Mouse (Mus musculus): ENCODE measurements around the gene Zfp239. TPM values are rescaled to one million over a fixed set of nuclear protein-coding genes. Genes with fewer than 3 reads are reported as not detected.
"Not testable (repeated sequence)": the region's sequence is repeated elsewhere in the genome, so short reads cannot be mapped to it uniquely, and the experiment has no call there.

Gene Zfp239
- polyA plus RNA-seq, 1 experiment from 2014 or later, result 6.1 TPM

DNA sequence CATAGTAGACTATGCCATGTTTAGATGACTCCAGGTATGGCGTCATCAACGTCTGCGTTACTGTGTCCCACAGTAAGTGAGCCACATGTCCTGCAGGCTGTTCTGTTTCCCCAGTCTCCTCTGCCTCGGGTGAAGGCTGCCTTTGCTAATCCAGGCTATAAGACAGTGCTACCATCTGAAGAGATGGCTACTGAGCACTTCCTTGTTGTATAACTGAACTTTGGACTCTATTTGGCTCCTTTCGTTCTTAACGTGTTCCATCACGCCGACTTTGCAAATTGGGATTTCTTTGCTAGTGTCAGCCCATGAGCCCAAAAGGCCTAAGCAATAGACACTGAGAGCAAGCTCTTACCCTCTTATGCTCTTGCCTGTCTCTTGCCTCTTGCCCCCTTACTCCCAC is 6.3 kb downstream of the Zfp239 start:
- DNase-seq (ENCODE audit: low spot score) (no peak), ATAC-seq (ENCODE audit: low read depth) (no peak)
- Histone ChIP-seq H3K4me3 (ENCODE audit: low read depth, low read length) (no peak overlapping the region), H3K36me3 (ENCODE audit: control insufficient read depth, insufficient read depth, low read length) (peaks cover 16% of the 10 kb centered on the region; the same call in 1 of the 2 replicates), H3K27me3 (replicated peaks; ENCODE audit: control insufficient read depth, insufficient read depth, low read length) (no peaks in the 10 kb centered on the region), H3K4me1 (ENCODE audit: control insufficient read depth, insufficient read depth, low read length) (no peaks in the 10 kb centered on the region), H3K9me3 (ENCODE audit: control insufficient read depth, low read length) (no peaks in the 10 kb centered on the region), H3K27ac (replicated peaks; ENCODE audit: low read depth, low read length) (no peak overlapping the region), H3K9ac (ENCODE audit: low read depth, low read length) (no peak overlapping the region), H3K4me2 (ENCODE audit: low read depth, low read length) (no peak overlapping the region)
- WGBS, result 96% methylated on average over 8 of the region's 8 CpGs

- no peak overlapping the region for H3K9ac ChIP-seq (ENCODE audit: low read depth, low read length)
- H3K4me3 ChIP-seq (ENCODE audit: low read depth, low read length), result no peak overlapping the region
- DNase-seq (ENCODE audit: low spot score) (no peak), ATAC-seq (ENCODE audit: low read depth) (no peak)
- no peak overlapping the region for H3K27ac ChIP-seq (replicated peaks; ENCODE audit: low read depth, low read length)
- H3K27me3 ChIP-seq (replicated peaks; ENCODE audit: control insufficient read depth, insufficient read depth, low read length), result no peaks in the 10 kb centered on the region
- H3K36me3 ChIP-seq (ENCODE audit: control insufficient read depth, insufficient read depth, low read length), result peaks cover 16% of the 10 kb centered on the region; the same call in 1 of the 2 replicates
- WGBS, result 75% methylated on average over 14 of the region's 14 CpGs
- no peak overlapping the region for H3K4me2 ChIP-seq (ENCODE audit: low read depth, low read length)
- H3K4me1 ChIP-seq (ENCODE audit: control insufficient read depth, insufficient read depth, low read length), result no peaks in the 10 kb centered on the region
- H3K9me3 ChIP-seq (ENCODE audit: control insufficient read depth, low read length), result no peaks in the 10 kb centered on the region
These were observed 9.1 kb downstream of the Zfp239 start for GRCm38 (mm10) chr6:117871034-117871433.

DNA sequence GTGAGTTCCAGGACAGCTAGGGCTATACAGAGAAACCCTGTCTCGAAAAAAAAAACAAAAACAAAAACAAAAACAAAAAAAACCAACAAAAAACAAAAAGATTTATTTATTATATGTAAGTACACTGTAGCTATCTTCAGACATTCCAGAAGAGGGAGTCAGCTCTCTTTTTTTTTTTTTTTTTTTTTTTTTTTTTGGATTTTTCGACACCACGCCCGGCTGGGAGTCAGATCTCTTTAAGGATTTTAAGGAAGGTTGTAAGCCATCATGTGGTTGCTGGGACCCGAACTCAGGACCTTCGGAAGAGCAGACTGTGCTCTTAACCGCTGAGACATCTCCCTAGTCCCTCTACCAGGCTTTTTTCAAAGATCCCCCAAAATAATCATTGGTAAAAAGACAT is 11.6 kb downstream of the Zfp239 start:
- WGBS, result 89% methylated on average over 7 of the region's 7 CpGs
- H3K27ac ChIP-seq (replicated peaks; ENCODE audit: low read depth, low read length); ATAC-seq (ENCODE audit: low read depth); DNase-seq (ENCODE audit: low spot score); H3K4me3 ChIP-seq (ENCODE audit: low read depth, low read length); H3K9ac ChIP-seq (ENCODE audit: low read depth, low read length); H3K4me2 ChIP-seq (ENCODE audit: low read depth, low read length); H3K4me1 ChIP-seq (ENCODE audit: control insufficient read depth, insufficient read depth, low read length); H3K9me3 ChIP-seq (ENCODE audit: control insufficient read depth, low read length); H3K27me3 ChIP-seq (replicated peaks; ENCODE audit: control insufficient read depth, insufficient read depth, low read length): not testable (repeated sequence)
- peaks cover 16% of the 10 kb centered on the region; the same call in 1 of the 2 replicates for H3K36me3 ChIP-seq (ENCODE audit: control insufficient read depth, insufficient read depth, low read length)

DNA sequence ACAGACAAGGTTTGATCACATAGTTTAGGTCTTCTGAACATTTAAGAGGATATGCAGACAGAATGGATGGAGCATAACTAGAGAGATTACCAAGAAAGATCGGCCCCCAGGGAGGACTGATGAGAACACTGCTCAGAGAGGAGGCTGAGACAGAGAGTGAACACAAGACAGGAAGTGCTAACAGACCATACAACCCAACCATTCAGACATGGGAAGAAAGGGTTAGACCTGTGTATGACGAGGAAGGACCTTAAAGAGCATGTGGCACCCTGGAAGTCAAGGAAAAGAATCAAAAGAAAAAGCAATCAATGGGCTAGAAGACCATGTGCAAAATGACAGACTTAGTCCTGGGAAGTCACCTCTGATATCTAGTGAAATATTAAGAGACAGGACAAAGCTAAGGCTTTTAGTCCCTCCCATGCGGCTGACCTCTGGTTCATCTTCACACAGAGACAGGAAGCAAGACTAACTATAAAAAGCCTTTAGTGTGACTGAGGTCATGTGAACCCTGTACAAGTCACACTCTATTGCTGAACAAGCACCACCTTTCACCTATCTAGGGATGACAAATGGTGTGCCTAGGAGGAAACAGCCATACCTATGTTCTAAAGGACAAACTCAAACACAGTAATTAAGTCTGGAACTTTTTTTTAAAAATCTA is 12.9 kb downstream of the Zfp239 start:
- WGBS, result 74% methylated on average over 3 of the region's 3 CpGs
- ATAC-seq (ENCODE audit: low read depth), result no peak

GRCm38 (mm10) chr6:117878700-117879407 is 17.0 kb downstream of the Zfp239 start:
- Histone ChIP-seq H3K36me3 (ENCODE audit: control insufficient read depth, insufficient read depth, low read length) (no peaks in the 10 kb centered on the region), H3K9ac (ENCODE audit: low read depth, low read length) (peak overlapping the region; percentile 82), H3K4me1 (ENCODE audit: control insufficient read depth, insufficient read depth, low read length) (peaks cover 7% of the 10 kb centered on the region; the same call in 1 of the 2 replicates), H3K4me2 (ENCODE audit: low read depth, low read length) (peak overlapping the region; percentile 71), H3K27ac (replicated peaks; ENCODE audit: low read depth, low read length) (peak overlapping the region; percentile 99), H3K27me3 (replicated peaks; ENCODE audit: control insufficient read depth, insufficient read depth, low read length) (no peaks in the 10 kb centered on the region), H3K4me3 (ENCODE audit: low read depth, low read length) (peak overlapping the region; percentile 58), H3K9me3 (ENCODE audit: control insufficient read depth, low read length) (no peaks in the 10 kb centered on the region)
- ATAC-seq (ENCODE audit: low read depth), result peak; percentile 89
- 15% methylated on average over 20 of the region's 26 CpGs for WGBS
- peak; percentile 96 for DNase-seq (ENCODE audit: low spot score)

More for the DNA sequence above, 12.9 kb downstream of the Zfp239 start:
- H3K4me3 ChIP-seq (ENCODE audit: low read depth, low read length), result no peak overlapping the region
- no peak overlapping the region for H3K27ac ChIP-seq (replicated peaks; ENCODE audit: low read depth, low read length)
- H3K9ac ChIP-seq (ENCODE audit: low read depth, low read length), result no peak overlapping the region
- H3K4me1 ChIP-seq (ENCODE audit: control insufficient read depth, insufficient read depth, low read length), result no peaks in the 10 kb centered on the region
- no peak overlapping the region for H3K4me2 ChIP-seq (ENCODE audit: low read depth, low read length)
- H3K27me3 ChIP-seq (replicated peaks; ENCODE audit: control insufficient read depth, insufficient read depth, low read length), result no peaks in the 10 kb centered on the region
- H3K36me3 ChIP-seq (ENCODE audit: control insufficient read depth, insufficient read depth, low read length), result peaks cover 16% of the 10 kb centered on the region; the same call in 1 of the 2 replicates
- no peak for DNase-seq (ENCODE audit: low spot score)
- H3K9me3 ChIP-seq (ENCODE audit: control insufficient read depth, low read length), result no peaks in the 10 kb centered on the region

DNA sequence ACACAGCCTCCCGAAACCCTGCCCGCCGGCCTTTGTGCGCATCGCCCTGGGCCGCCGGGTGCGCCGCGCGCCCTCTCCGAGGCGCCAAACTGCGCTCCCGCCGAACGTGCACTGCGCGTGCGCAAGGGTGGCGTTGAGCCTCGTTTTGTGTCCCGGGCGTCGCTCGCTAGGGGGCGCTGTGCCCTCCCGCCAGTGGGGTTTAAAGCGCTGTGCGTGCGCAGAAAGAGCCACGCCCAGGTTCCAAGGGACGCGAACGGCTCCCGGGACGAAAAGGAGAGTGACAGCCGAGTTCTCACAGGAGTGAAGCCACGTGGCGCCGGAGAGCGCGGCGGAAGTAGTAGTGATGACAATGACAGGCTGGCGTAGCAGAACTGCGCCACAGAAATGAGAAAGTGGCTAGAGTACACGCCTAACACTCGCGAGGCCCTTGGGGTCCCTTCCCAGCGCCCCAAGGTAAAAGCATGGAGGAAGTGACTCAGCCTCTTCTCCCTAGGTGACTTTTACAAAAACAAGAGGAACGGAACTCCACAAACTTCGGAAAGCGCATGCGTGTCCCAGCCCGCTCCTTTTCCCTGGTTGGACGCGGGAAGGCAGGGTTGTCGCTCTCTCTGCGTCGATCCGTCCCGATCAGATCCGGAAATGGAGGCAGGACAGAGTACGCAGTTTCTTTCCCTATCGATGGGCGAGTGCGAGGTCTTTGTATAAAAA is 17.7 kb downstream of the Zfp239 start:
- peak overlapping the region; percentile 82 for H3K9ac ChIP-seq (ENCODE audit: low read depth, low read length)
- H3K27ac ChIP-seq (replicated peaks; ENCODE audit: low read depth, low read length), result peak overlapping the region; percentile 99
- peak overlapping the region; percentile 71 for H3K4me2 ChIP-seq (ENCODE audit: low read depth, low read length)
- peak overlapping the region; percentile 58 for H3K4me3 ChIP-seq (ENCODE audit: low read depth, low read length)
- no peaks in the 10 kb centered on the region for H3K27me3 ChIP-seq (replicated peaks; ENCODE audit: control insufficient read depth, insufficient read depth, low read length)
- no peaks in the 10 kb centered on the region for H3K36me3 ChIP-seq (ENCODE audit: control insufficient read depth, insufficient read depth, low read length)
- no peaks in the 10 kb centered on the region for H3K9me3 ChIP-seq (ENCODE audit: control insufficient read depth, low read length)
- WGBS, result under 1% methylated on average over 49 of the region's 67 CpGs
- DNase-seq (ENCODE audit: low spot score) (peak; percentile 98), ATAC-seq (ENCODE audit: low read depth) (peak; percentile 95)
- peaks cover 7% of the 10 kb centered on the region; the same call in 1 of the 2 replicates for H3K4me1 ChIP-seq (ENCODE audit: control insufficient read depth, insufficient read depth, low read length)

DNA sequence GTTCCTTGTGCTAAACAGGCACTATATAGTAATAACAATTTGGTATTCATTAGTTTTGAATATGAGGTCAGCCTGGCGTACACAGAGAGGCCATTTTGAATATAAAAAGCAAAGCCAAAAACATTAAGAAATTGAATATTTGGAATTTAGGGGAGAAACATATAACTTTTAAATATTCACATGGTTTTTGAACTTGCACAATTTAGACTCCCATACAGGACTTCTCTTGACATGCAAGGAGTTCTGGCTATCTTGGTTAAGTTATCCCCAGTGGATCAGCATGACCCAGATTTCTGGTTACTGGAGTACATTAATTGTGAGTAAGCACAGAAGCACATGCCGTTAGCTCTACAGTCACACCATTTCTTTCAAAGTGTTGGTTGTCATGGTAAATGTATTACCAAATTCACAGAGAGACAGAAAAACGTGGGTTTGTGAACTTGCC is 18.5 kb downstream of the Zfp239 start:
- WGBS, result 46% methylated on average over 3 of the region's 3 CpGs
- DNase-seq (ENCODE audit: low spot score), result peak; percentile 6

DNA sequence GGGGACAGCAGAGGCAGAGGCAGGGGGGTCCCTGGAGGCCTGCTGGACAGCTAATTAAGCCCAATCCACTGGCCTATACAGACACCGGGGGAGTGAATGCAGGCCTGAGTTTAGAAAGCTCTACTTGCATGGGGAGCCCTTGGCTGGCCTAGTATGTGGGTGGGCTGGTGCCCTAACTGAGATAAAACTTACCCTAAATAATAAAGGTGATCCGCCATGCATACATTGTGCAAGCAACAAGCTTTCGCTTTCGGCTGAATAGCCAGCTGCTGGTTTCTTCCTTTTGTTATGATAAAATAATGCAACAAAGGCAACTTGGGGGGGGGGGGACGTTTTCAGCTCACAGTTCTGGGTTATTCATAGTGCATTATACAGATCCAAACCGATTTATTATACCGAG is 19.3 kb downstream of the Zfp239 start:
- Histone ChIP-seq H3K27me3 (replicated peaks; ENCODE audit: control insufficient read depth, insufficient read depth, low read length) (no peaks in the 10 kb centered on the region), H3K27ac (replicated peaks; ENCODE audit: low read depth, low read length) (no peak overlapping the region), H3K9ac (ENCODE audit: low read depth, low read length) (no peak overlapping the region), H3K4me1 (ENCODE audit: control insufficient read depth, insufficient read depth, low read length) (peaks cover 7% of the 10 kb centered on the region; the same call in 1 of the 2 replicates), H3K4me2 (ENCODE audit: low read depth, low read length) (no peak overlapping the region), H3K9me3 (ENCODE audit: control insufficient read depth, low read length) (no peaks in the 10 kb centered on the region), H3K36me3 (ENCODE audit: control insufficient read depth, insufficient read depth, low read length) (no peaks in the 10 kb centered on the region), H3K4me3 (ENCODE audit: low read depth, low read length) (no peak overlapping the region)
- ATAC-seq (ENCODE audit: low read depth) (no peak), DNase-seq (ENCODE audit: low spot score) (no peak)
- WGBS, result 80% methylated on average over 7 of the region's 7 CpGs

More for the DNA sequence above, 18.5 kb downstream of the Zfp239 start:
- Histone ChIP-seq H3K4me1 (ENCODE audit: control insufficient read depth, insufficient read depth, low read length) (peaks cover 7% of the 10 kb centered on the region; the same call in 1 of the 2 replicates), H3K36me3 (ENCODE audit: control insufficient read depth, insufficient read depth, low read length) (no peaks in the 10 kb centered on the region), H3K27me3 (replicated peaks; ENCODE audit: control insufficient read depth, insufficient read depth, low read length) (no peaks in the 10 kb centered on the region), H3K4me2 (ENCODE audit: low read depth, low read length) (peak overlapping the region; percentile 71), H3K27ac (replicated peaks; ENCODE audit: low read depth, low read length) (peak overlapping the region; percentile 99), H3K4me3 (ENCODE audit: low read depth, low read length) (peak overlapping the region; percentile 58), H3K9ac (ENCODE audit: low read depth, low read length) (peak overlapping the region; percentile 82), H3K9me3 (ENCODE audit: control insufficient read depth, low read length) (no peaks in the 10 kb centered on the region)
- ATAC-seq (ENCODE audit: low read depth), result no peak
